Mouse (Mus musculus) embryo, embryonic 10.5 days (tissue): Measurements from ENCODE around the gene Vwa2.

Experiments
- DNase-seq: peaks from one replicate; pipeline ENCODE4 v3.0.0-alpha.2; 2015; ENCODE audit warnings: low spot score

The Vwa2 gene

GRCm38 (mm10) chr19:56873816-56874600, at the start of gene Vwa2:
TSS of gene Vwa2 (plus strand) at chr19:56874249.
- peak; percentile 54 for DNase-seq

- DNase-seq: no peak
Observed at GRCm38 (mm10) chr19:56826047-56826631, 47.9 kb upstream of the Vwa2 start, which contains the start of gene Tdrd1. TSS of gene Tdrd1 (plus strand) at chr19:56826209.

- DNase-seq: no peak
Observed at GRCm38 (mm10) chr19:56828305-56828704, 45.7 kb upstream of the Vwa2 start.

GRCm38 (mm10) chr19:56829267-56829666, 44.8 kb upstream of the Vwa2 start:
- DNase-seq: no peak

- DNase-seq: no peak
Observed at GRCm38 (mm10) chr19:56830163-56830562, 43.9 kb upstream of the Vwa2 start.

GRCm38 (mm10) chr19:56835340-56835739, 38.7 kb upstream of the Vwa2 start:
- no peak for DNase-seq

GRCm38 (mm10) chr19:56838942-56839706, 34.9 kb upstream of the Vwa2 start:
- no peak for DNase-seq

GRCm38 (mm10) chr19:56842974-56843373, 31.1 kb upstream of the Vwa2 start:
- DNase-seq: no peak

GRCm38 (mm10) chr19:56852590-56852989, 21.5 kb upstream of the Vwa2 start:
- no peak for DNase-seq

GRCm38 (mm10) chr19:56856455-56856854, 17.6 kb upstream of the Vwa2 start:
- DNase-seq: no peak

- DNase-seq: no peak
Observed at GRCm38 (mm10) chr19:56867701-56868100, 6.3 kb upstream of the Vwa2 start.

GRCm38 (mm10) chr19:56874601-56875315, 709 bp downstream of the Vwa2 start:
- DNase-seq: peak; percentile 41

GRCm38 (mm10) chr19:56877364-56877763, 3.3 kb downstream of the Vwa2 start:
- DNase-seq: no peak

- no peak for DNase-seq
Observed at GRCm38 (mm10) chr19:56887879-56888278, 13.8 kb downstream of the Vwa2 start.

- no peak for DNase-seq
Observed at GRCm38 (mm10) chr19:56888654-56889053, 14.6 kb downstream of the Vwa2 start.

GRCm38 (mm10) chr19:56891438-56891837, 17.4 kb downstream of the Vwa2 start:
- DNase-seq: peak; percentile 68

- DNase-seq: no peak
Observed at GRCm38 (mm10) chr19:56892586-56892985, 18.5 kb downstream of the Vwa2 start.

- no peak for DNase-seq
Observed at GRCm38 (mm10) chr19:56893326-56893725, 19.3 kb downstream of the Vwa2 start.

- DNase-seq: no peak
Observed at GRCm38 (mm10) chr19:56897654-56898053, 23.6 kb downstream of the Vwa2 start.

GRCm38 (mm10) chr19:56904095-56904494, 30.0 kb downstream of the Vwa2 start:
- no peak for DNase-seq

- DNase-seq: no peak
Observed at GRCm38 (mm10) chr19:56905395-56905794, 31.3 kb downstream of the Vwa2 start.

GRCm38 (mm10) chr19:56907850-56908249, 33.8 kb downstream of the Vwa2 start:
- no peak for DNase-seq
